Mouse (Mus musculus): ENCODE results near the gene Adcy5. TPM values are rescaled to one million over a fixed set of nuclear protein-coding genes. Genes with fewer than 3 reads are reported as not detected.

Adcy5 gene
- total and polyA plus RNA-seq, 2 experiments from 2014 or later = 11.3 to 81.4 TPM

DNA sequence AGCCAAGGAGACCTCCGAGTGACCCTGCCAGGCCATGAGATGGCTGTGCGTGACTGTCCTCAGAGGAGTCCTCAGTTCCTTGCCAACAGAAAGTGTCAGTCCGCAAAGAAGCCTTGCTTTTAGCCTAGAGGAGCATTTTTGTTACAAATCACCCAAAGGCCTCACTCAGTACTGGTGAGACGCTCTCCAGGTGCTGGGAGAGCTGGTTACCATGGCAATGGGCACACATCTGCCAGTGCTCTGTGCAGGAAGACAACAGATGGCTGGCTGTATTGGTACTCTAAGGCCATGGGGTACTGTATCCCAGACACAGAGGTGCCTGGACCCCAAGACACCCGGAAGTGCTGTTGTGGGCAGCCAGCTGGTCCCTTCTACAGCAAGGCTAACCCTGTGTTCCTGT lies 51.0 kb downstream of the Adcy5 start:
- TF ChIP-seq CTCF (IDR thresholded peaks at IDR 0.05; ENCODE audit: low read depth) (no peak), EP300 (IDR thresholded peaks at IDR 0.05; ENCODE audit: low read depth) (no peak)
- Histone ChIP-seq H3K27me3 (ENCODE audit: control insufficient read depth, insufficient read depth, low read length) (no peaks in the 10 kb centered on the region), H3K36me3 (replicated peaks; ENCODE audit: control insufficient read depth, insufficient read depth, low read length) (no peaks in the 10 kb centered on the region), H3K4me3 (ENCODE audit: low read depth, low read length) (no peak overlapping the region), H3K4me2 (ENCODE audit: low read depth, low read length) (no peak overlapping the region), H3K9ac (replicated peaks; ENCODE audit: low read depth, low read length) (no peak overlapping the region), H3K9me3 (replicated peaks; ENCODE audit: control insufficient read depth, low read length) (no peaks in the 10 kb centered on the region), H3K4me1 (ENCODE audit: control insufficient read depth, insufficient read depth) (peaks cover 69% of the 10 kb centered on the region), H3K27ac (ENCODE audit: low read depth) (peak overlapping the region; percentile 22)
- no peak for DNase-seq (ENCODE audit: low spot score)
- 77% methylated on average over 5 of the region's 5 CpGs for WGBS
- no peak for ATAC-seq (ENCODE audit: insufficient read depth, low read depth)

GRCm38 (mm10) chr16:35206426-35206825 lies 51.7 kb downstream of the Adcy5 start:
- no peaks in the 10 kb centered on the region for H3K36me3 ChIP-seq (replicated peaks; ENCODE audit: control insufficient read depth, insufficient read depth, low read length)
- DNase-seq (ENCODE audit: low spot score) (no peak), ATAC-seq (ENCODE audit: insufficient read depth, low read depth) (no peak)
- H3K27ac ChIP-seq (ENCODE audit: low read depth) = peak overlapping the region; percentile 52
- H3K4me3 ChIP-seq (ENCODE audit: low read depth, low read length) = no peak overlapping the region
- no peaks in the 10 kb centered on the region for H3K27me3 ChIP-seq (ENCODE audit: control insufficient read depth, insufficient read depth, low read length)
- H3K4me1 ChIP-seq (ENCODE audit: control insufficient read depth, insufficient read depth) = peaks cover 71% of the 10 kb centered on the region
- TF ChIP-seq CTCF (IDR thresholded peaks at IDR 0.05; ENCODE audit: low read depth) = no peak
- no peak for TF ChIP-seq EP300 (IDR thresholded peaks at IDR 0.05; ENCODE audit: low read depth)
- H3K4me2 ChIP-seq (ENCODE audit: low read depth, low read length) = no peak overlapping the region
- H3K9me3 ChIP-seq (replicated peaks; ENCODE audit: control insufficient read depth, low read length) = no peaks in the 10 kb centered on the region
- 79% methylated on average over 6 of the region's 6 CpGs for WGBS
- H3K9ac ChIP-seq (replicated peaks; ENCODE audit: low read depth, low read length) = no peak overlapping the region; the same call in 1 of the 2 replicates

DNA sequence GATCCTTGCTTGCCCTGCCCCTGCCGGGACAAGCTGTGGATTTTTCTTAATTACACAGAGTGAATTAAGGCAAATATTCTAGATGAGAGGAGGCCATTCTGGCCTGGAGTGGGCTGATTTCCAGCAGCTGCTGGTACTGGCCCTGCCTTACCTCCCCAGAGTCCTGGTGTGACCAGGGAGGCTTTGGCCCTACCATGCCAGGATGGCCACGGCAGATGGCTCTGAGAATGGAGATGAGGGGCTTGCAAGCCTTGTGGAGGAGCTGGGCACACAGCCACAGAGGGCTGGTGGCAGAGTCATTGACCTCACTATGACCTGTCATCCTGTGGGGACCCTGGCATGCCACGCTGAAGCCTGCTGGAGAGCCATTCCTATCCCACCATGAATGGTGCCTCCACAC lies 54.1 kb downstream of the Adcy5 start:
- no peak for TF ChIP-seq EP300 (IDR thresholded peaks at IDR 0.05; ENCODE audit: low read depth)
- TF ChIP-seq CTCF (IDR thresholded peaks at IDR 0.05; ENCODE audit: low read depth) = no peak
- ATAC-seq (ENCODE audit: insufficient read depth, low read depth) = peak; percentile 36; the same call in 1 of the 2 replicates
- Histone ChIP-seq H3K4me3 (ENCODE audit: low read depth, low read length) (no peak overlapping the region), H3K9me3 (replicated peaks; ENCODE audit: control insufficient read depth, low read length) (no peaks in the 10 kb centered on the region), H3K4me1 (ENCODE audit: control insufficient read depth, insufficient read depth) (peaks cover 64% of the 10 kb centered on the region), H3K4me2 (ENCODE audit: low read depth, low read length) (no peak overlapping the region), H3K9ac (replicated peaks; ENCODE audit: low read depth, low read length) (no peak overlapping the region), H3K27me3 (ENCODE audit: control insufficient read depth, insufficient read depth, low read length) (no peaks in the 10 kb centered on the region), H3K27ac (ENCODE audit: low read depth) (peak overlapping the region; percentile 59), H3K36me3 (replicated peaks; ENCODE audit: control insufficient read depth, insufficient read depth, low read length) (no peaks in the 10 kb centered on the region)
- WGBS = 50% methylated on average over 3 of the region's 3 CpGs
- DNase-seq (ENCODE audit: low spot score) = no peak

- Histone ChIP-seq H3K4me3 (ENCODE audit: low read depth, low read length) (no peak overlapping the region), H3K4me1 (ENCODE audit: control insufficient read depth, insufficient read depth) (peaks cover 73% of the 10 kb centered on the region), H3K4me2 (ENCODE audit: low read depth, low read length) (no peak overlapping the region), H3K9ac (replicated peaks; ENCODE audit: low read depth, low read length) (peak overlapping the region; percentile 14; the same call in 1 of the 2 replicates), H3K36me3 (replicated peaks; ENCODE audit: control insufficient read depth, insufficient read depth, low read length) (no peaks in the 10 kb centered on the region), H3K27me3 (ENCODE audit: control insufficient read depth, insufficient read depth, low read length) (no peaks in the 10 kb centered on the region), H3K27ac (ENCODE audit: low read depth) (peak overlapping the region; percentile 59), H3K9me3 (replicated peaks; ENCODE audit: control insufficient read depth, low read length) (no peaks in the 10 kb centered on the region)
- DNase-seq (ENCODE audit: low spot score) (no peak), ATAC-seq (ENCODE audit: insufficient read depth, low read depth) (no peak)
- 74% methylated on average over 5 of the region's 5 CpGs for WGBS
- no peak for TF ChIP-seq CTCF (IDR thresholded peaks at IDR 0.05; ENCODE audit: low read depth)
Measured at GRCm38 (mm10) chr16:35209753-35210152, 55.1 kb downstream of the Adcy5 start.

DNA sequence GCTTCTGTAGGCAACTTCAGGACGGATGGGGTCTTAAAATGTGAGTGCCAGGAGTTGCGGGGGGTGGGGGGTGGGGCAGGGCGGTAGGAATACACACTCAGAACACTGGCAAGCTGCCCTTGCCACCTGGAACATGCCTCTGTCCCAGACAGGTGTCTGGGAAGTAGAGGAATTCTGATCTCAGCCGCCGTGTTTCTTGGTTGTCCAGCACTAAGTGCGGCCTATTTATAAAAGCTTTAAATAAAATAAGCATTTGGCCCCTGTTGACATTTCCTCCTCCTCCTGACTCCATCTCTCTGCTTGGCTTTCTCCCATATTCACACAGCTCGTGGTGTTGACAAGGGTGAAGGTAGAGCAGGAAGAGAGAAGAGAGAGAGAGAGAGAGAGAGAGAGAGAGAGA lies 60.4 kb downstream of the Adcy5 start:
- DNase-seq (ENCODE audit: low spot score) = peak; percentile 91
- Histone ChIP-seq H3K27me3 (ENCODE audit: control insufficient read depth, insufficient read depth, low read length) (no peaks in the 10 kb centered on the region), H3K36me3 (replicated peaks; ENCODE audit: control insufficient read depth, insufficient read depth, low read length) (no peaks in the 10 kb centered on the region), H3K4me2 (ENCODE audit: low read depth, low read length) (no peak overlapping the region), H3K4me3 (ENCODE audit: low read depth, low read length) (no peak overlapping the region), H3K9ac (replicated peaks; ENCODE audit: low read depth, low read length) (no peak overlapping the region), H3K4me1 (ENCODE audit: control insufficient read depth, insufficient read depth) (peaks cover 53% of the 10 kb centered on the region), H3K27ac (ENCODE audit: low read depth) (peak overlapping the region; percentile 100), H3K9me3 (replicated peaks; ENCODE audit: control insufficient read depth, low read length) (no peaks in the 10 kb centered on the region)
- peak; percentile 83; the same call in 1 of the 2 replicates for TF ChIP-seq EP300 (IDR thresholded peaks at IDR 0.05; ENCODE audit: low read depth)
- TF ChIP-seq CTCF (IDR thresholded peaks at IDR 0.05; ENCODE audit: low read depth) = no peak
- WGBS = 17% methylated on average over 7 of the region's 7 CpGs
- ATAC-seq (ENCODE audit: insufficient read depth, low read depth) = peak; percentile 82

GRCm38 (mm10) chr16:35215498-35215897 lies 60.8 kb downstream of the Adcy5 start:
- peak overlapping the region; percentile 100 for H3K27ac ChIP-seq (ENCODE audit: low read depth)
- peak; percentile 87 for ATAC-seq (ENCODE audit: insufficient read depth, low read depth)
- no peaks in the 10 kb centered on the region for H3K9me3 ChIP-seq (replicated peaks; ENCODE audit: control insufficient read depth, low read length)
- peak overlapping the region; percentile 34 for H3K4me2 ChIP-seq (ENCODE audit: low read depth, low read length)
- 14% methylated on average over 5 of the region's 5 CpGs for WGBS
- DNase-seq (ENCODE audit: low spot score) = peak; percentile 82
- TF ChIP-seq CTCF (IDR thresholded peaks at IDR 0.05; ENCODE audit: low read depth) (0 out of 2 replicates have a peak, but pooled peaks have one; percentile 15), EP300 (IDR thresholded peaks at IDR 0.05; ENCODE audit: low read depth) (no peak)
- no peaks in the 10 kb centered on the region for H3K27me3 ChIP-seq (ENCODE audit: control insufficient read depth, insufficient read depth, low read length)
- no peaks in the 10 kb centered on the region for H3K36me3 ChIP-seq (replicated peaks; ENCODE audit: control insufficient read depth, insufficient read depth, low read length)
- no peak overlapping the region for H3K4me3 ChIP-seq (ENCODE audit: low read depth, low read length)
- H3K4me1 ChIP-seq (ENCODE audit: control insufficient read depth, insufficient read depth) = peaks cover 53% of the 10 kb centered on the region
- peak overlapping the region; percentile 37 for H3K9ac ChIP-seq (replicated peaks; ENCODE audit: low read depth, low read length)

All from heart, postnatal 0 days (tissue).